In genomic region chr14:105500966-105501741, GRCm38 (mm10) we compare ENCODE assay signal across 8 mouse cellular contexts.
DNase-seq lines count a peak whose midpoint lies in the region; ATAC-seq lines count a peak whose summit lies in the region.

No protein-coding gene starts in this region.

- DNase-seq in kidney, adult 18-20 months = peak; percentile 16
- DNase-seq in kidney, adult 11 months = no peak
- DNase-seq in embryo, embryonic 10 days (ENCODE audit: low spot score) = peak; percentile 76
- peak; percentile 66 for DNase-seq in hindbrain, embryonic 11.5 days (ENCODE audit: low spot score)
- DNase-seq in thymus, postnatal 0 days (ENCODE audit: low spot score) = no peak
- DNase-seq in yolk sac, embryonic 10.5 days (ENCODE audit: low spot score) = no peak

- peak overlapping the region; percentile 25; the same call in 1 of the 2 replicates for H3K4me2 ChIP-seq in hindbrain, embryonic 11.5 days (replicated peaks; ENCODE audit: low read depth, low read length)
- peak overlapping the region; percentile 24 for H3K4me2 ChIP-seq in limb, embryonic 15.5 days

- peaks cover 14% of the 10 kb centered on the region; the same call in 1 of the 2 replicates for H3K4me1 ChIP-seq in hindbrain, embryonic 11.5 days (replicated peaks; ENCODE audit: control insufficient read depth, insufficient read depth, low read length)
- H3K4me1 ChIP-seq in limb, embryonic 15.5 days = peaks cover 26% of the 10 kb centered on the region

- no peaks in the 10 kb centered on the region; the same call in 1 of the 2 replicates for H3K27me3 ChIP-seq in hindbrain, embryonic 11.5 days (ENCODE audit: control insufficient read depth, insufficient read depth, low read length)
- no peaks in the 10 kb centered on the region for H3K27me3 ChIP-seq in limb, embryonic 15.5 days

- no peak overlapping the region for H3K4me3 ChIP-seq in hindbrain, embryonic 11.5 days (ENCODE audit: low read depth, low read length)
- H3K4me3 ChIP-seq in limb, embryonic 15.5 days = no peak overlapping the region

- H3K9ac ChIP-seq in hindbrain, embryonic 11.5 days (ENCODE audit: low read depth, low read length) = 0 out of 2 replicates have a peak overlapping the region, but pooled peaks have one; percentile 11
- no peak overlapping the region for H3K9ac ChIP-seq in limb, embryonic 15.5 days

- 4% methylated on average over 21 of the region's 21 CpGs for WGBS in hindbrain, embryonic 11.5 days
- 21% methylated on average over 21 of the region's 21 CpGs for WGBS in limb, embryonic 15.5 days

- H3K36me3 ChIP-seq in hindbrain, embryonic 11.5 days (ENCODE audit: control insufficient read depth, insufficient read depth, low read length) = no peaks in the 10 kb centered on the region
- H3K36me3 ChIP-seq in limb, embryonic 15.5 days = no peaks in the 10 kb centered on the region

- H3K27ac ChIP-seq in hindbrain, embryonic 11.5 days (ENCODE audit: low read depth, low read length) = peak overlapping the region; percentile 79
- no peak overlapping the region for H3K27ac ChIP-seq in limb, embryonic 15.5 days

- no peaks in the 10 kb centered on the region for H3K9me3 ChIP-seq in hindbrain, embryonic 11.5 days (ENCODE audit: control insufficient read depth, low read length)
- no peaks in the 10 kb centered on the region for H3K9me3 ChIP-seq in limb, embryonic 15.5 days

- peak; percentile 29; the same call in 1 of the 2 replicates for ATAC-seq in hindbrain, embryonic 11.5 days (ENCODE audit: low FRiP score)
- ATAC-seq in limb, embryonic 15.5 days (ENCODE audit: insufficient number of reproducible peaks, low FRiP score, low TSS enrichment, low read depth) = no peak
- no peak for ATAC-seq in frontal cortex, adult (ENCODE audit: low TSS enrichment)

Comparison
In these comparisons a context has a peak if more than half of its experiments do, and no peak if none do; other contexts are left out.
1. DNase-seq: peak in kidney, adult 18-20 months (single experiment), embryo, embryonic 10 days (single experiment) and hindbrain, embryonic 11.5 days (single experiment); none in kidney, adult 11 months (single experiment), thymus, postnatal 0 days (single experiment) and yolk sac, embryonic 10.5 days (single experiment).